Mouse (Mus musculus) adrenal gland, postnatal 14 days (tissue): Measurements from ENCODE around the gene C2cd2l. TPM values are rescaled to one million over a fixed set of nuclear protein-coding genes. Genes with fewer than 3 reads are reported as not detected.
A peak's percentile ranks its signal among the peaks of the same experiment; 100 is the strongest.

Experiments
- DNase-seq: peaks from one replicate; pipeline ENCODE4 v3.0.0; 2021; ENCODE audit warnings: mixed read lengths
- microRNA-seq, 2 experiments: library from miRNA; unstranded; fragments of <30 nt; microRNA quantifications; one replicate each; pipeline ENCODE4 v1.2.0; 2021
- total RNA-seq: library from RNA; stranded (reverse); gene quantifications from 2 replicates; pipeline ENCODE4 v1.2.3, GENCODE M21; 2021

The C2cd2l gene
- total RNA-seq, 1 experiment from 2014 or later, result 27.8 TPM

DNA sequence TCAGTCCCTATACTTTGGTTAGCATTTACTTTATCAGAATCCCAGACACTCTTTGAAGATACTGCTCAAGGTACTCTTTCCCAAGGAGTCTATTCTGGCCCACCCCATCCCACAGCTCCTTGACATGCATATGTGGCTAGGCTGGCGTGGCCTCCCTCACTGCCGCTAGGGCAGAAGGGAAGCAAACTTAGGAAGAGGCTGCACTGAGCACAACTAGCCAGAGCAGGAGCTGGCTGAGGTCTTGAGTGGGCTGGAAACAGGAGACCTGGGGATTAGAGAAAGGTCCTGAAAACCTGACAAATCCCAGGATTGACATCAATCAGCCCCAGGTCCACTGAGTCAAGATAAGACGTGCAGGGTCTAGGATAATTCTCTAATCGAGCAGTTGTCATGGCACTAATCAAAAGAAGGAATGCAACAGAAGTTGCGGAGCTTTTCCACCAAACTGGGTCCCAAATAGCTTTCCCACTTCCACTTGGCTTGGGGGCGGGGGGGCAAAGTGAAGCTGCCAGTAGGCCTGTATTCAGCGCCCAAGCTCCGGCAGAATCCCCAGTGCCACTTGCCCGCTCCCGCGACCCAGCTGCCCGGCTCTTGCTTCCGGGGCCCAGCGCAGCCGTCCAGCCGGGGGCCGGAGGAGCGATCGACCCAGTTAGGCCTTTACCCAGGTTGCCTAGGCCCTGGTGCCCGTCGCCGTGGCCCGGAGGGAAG is 52.6 kb downstream of the C2cd2l start:
- DNase-seq, result peak; percentile 53

GRCm38 (mm10) chr9:44266478-44267226 is 53.4 kb downstream of the C2cd2l start:
- no peak for DNase-seq

GRCm38 (mm10) chr9:44261388-44261787 is 58.7 kb downstream of the C2cd2l start:
- DNase-seq, result peak; percentile 41

Small RNAs within 50 kb of the gene (microRNA-seq; reads per million reads assigned to microRNA genes)
- gene Gm44335, result 0 reads per million in 2 experiments

Other genes with a start within 250 kb of the C2cd2l start
- not detected in 2 replicates for gene Mfrp, start 218.6 kb downstream of the C2cd2l start, total RNA-seq
- 11.1 and 14.9 TPM in 2 replicates for gene C1qtnf5, start 213.0 kb downstream of the C2cd2l start, total RNA-seq
- gene Gm49380, start 206.8 kb downstream of the C2cd2l start, total RNA-seq, result 0.15 and 0.52 TPM in 2 replicates
- gene Rnf26, start 206.8 kb downstream of the C2cd2l start, total RNA-seq, result 27.5 and 31.8 TPM in 2 replicates
- gene Mcam, start 185.8 kb downstream of the C2cd2l start, total RNA-seq, result 65.3 and 76.6 TPM in 2 replicates
- gene Cbl, start 86.2 kb downstream of the C2cd2l start, total RNA-seq, result 33.1 and 34.4 TPM in 2 replicates
- gene Ccdc153, start 79.6 kb downstream of the C2cd2l start, total RNA-seq, result 1.1 and 2.5 TPM in 2 replicates
- 0.30 TPM in 1 of 2 replicates, not detected in the other for gene Pdzd3, start 68.8 kb downstream of the C2cd2l start, total RNA-seq
- 17.6 and 20.7 TPM in 2 replicates for gene Nlrx1, start 51.7 kb downstream of the C2cd2l start, total RNA-seq
- 19.0 and 28.8 TPM in 2 replicates for gene Abcg4, start 31.7 kb downstream of the C2cd2l start, total RNA-seq
- 20.3 and 22.1 TPM in 2 replicates for gene Hinfp, start 14.6 kb downstream of the C2cd2l start, total RNA-seq
- gene Dpagt1, start 5.7 kb upstream of the C2cd2l start, total RNA-seq, result 27.1 and 29.5 TPM in 2 replicates
- 76.0 and 90.3 TPM in 2 replicates for gene H2afx, start 14.4 kb upstream of the C2cd2l start, total RNA-seq
- 77.5 and 92.0 TPM in 2 replicates for gene Hmbs, start 23.9 kb upstream of the C2cd2l start, total RNA-seq
- gene Vps11, start 41.4 kb upstream of the C2cd2l start, total RNA-seq, result 41.6 and 44.1 TPM in 2 replicates
- 122 and 133 TPM in 2 replicates for gene Hyou1, start 59.2 kb upstream of the C2cd2l start, total RNA-seq
- gene Slc37a4, start 76.6 kb upstream of the C2cd2l start, total RNA-seq, result 20.0 and 29.9 TPM in 2 replicates
- gene Rps25, start 86.9 kb upstream of the C2cd2l start, total RNA-seq, result 1,105 and 1,276 TPM in 2 replicates
- gene Trappc4, start 87.3 kb upstream of the C2cd2l start, total RNA-seq, result 60.4 and 66.1 TPM in 2 replicates
- gene Ccdc84, start 98.3 kb upstream of the C2cd2l start, total RNA-seq, result 17.1 and 21.5 TPM in 2 replicates
- not detected in 2 replicates for gene Foxr1, start 120.9 kb upstream of the C2cd2l start, total RNA-seq
- not detected in 2 replicates for gene Upk2, start 134.7 kb upstream of the C2cd2l start, total RNA-seq
- gene Bcl9l, start 162.5 kb upstream of the C2cd2l start, total RNA-seq, result 59.3 and 61.7 TPM in 2 replicates
- 0.56 and 4.4 TPM in 2 replicates for gene Cxcr5, start 241.6 kb upstream of the C2cd2l start, total RNA-seq